Mouse (Mus musculus) heart, postnatal 25 days (tissue): ENCODE data around the gene Fam71e1. TPM values are rescaled to one million over a fixed set of nuclear protein-coding genes. Genes with fewer than 3 reads are reported as not detected.

Experiments
- DNase-seq: peaks from one replicate; pipeline ENCODE4 v3.0.0; 2022; ENCODE audit warnings: low spot score
- intact Hi-C: fragments of 180-260 bp; cut with DNase I; formaldehyde crosslinking; loops from one replicate; pipeline ENCODE4 v1.15.1; 2025
- total RNA-seq, 2 experiments: library from RNA; stranded (reverse); gene quantifications; 2 replicates each; pipeline ENCODE4 v1.2.3; 2021

Gene Fam71e1
- total RNA-seq, 2 experiments from 2014 or later: 3.7 to 4.0 TPM

DNA sequence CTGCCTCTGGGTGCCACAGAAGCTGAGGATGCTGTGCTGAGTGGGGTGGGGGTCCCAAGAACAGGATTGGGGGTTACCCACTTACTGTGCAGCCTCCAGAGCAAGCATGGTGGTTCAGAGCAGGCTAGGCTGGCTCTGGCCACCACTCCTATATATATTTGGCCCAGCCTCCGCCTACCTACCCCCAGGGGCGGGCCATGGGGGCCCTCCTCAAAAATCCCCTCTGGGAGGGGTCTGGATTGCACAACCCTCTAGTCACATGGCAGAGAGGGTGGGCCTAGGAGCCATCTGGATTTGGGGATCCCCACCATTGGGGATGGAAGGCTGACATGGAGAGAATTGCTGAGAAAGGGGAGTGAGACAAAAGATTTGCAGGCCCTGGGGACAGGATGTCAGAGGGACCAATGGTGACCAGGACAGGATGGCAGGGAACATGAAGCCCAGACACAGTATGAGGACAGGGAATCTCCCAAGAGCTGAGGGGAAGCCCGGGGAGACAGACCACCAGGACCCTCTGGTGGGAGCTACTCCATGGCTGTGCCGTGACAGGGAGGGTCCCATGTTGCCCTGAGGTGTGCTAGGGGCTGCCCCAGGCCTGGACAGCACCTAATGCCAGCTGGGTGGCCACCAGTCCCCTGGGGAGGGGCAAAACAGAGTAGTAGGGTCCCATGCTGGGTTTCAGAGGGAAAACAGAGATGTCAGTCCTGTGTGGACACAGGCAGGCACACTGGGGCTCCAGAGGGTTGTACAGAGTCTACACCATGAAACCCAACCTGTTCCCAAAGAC, 35.8 kb downstream of the Fam71e1 start, which contains the start of gene Spib:
Spib (minus strand) TSS at position 126 of the 787 bp plus-strand sequence.
- DNase-seq: no peak
- intact Hi-C loops: no loop called here

DNA sequence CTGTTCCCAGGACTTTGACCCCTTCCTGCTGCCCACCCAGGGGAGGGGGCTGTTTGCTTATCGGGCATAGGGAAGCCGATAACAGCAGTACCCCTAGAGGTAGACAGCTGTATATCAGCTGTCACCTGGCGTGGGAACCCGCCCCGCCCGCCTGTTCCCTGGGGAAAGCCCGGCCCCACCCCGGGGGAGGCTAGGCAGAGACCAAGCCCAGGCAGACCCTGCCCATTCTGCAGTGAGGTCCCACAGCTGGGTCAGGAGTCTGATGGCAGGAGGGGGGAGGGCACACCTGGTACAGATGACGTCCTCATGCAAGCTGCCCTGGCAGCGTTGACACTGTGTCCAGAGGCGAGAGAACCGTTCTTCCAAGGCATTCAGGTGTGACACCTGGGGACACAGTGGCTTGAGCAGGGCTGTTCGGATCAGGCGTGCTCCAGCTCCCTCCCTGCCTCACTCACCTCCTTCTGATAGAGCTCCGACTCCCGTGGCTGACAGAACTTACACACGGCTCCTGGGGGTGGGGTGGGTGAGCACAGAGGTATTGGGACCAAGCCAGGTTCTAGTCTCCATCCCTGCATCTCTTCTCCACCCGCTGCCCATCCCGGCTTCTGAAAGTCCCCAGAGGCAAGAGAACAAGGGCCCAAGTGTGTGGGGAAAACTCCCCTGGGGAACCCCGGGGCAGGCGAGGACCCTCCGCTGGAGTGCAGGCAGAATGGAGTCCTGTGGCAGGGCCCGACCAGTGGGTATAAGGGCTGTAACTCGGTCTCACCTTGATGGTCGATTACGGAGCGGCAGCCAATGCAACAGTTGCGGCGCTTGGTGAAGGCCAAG, 36.8 kb downstream of the Fam71e1 start:
- intact Hi-C loops: no loop called here
- DNase-seq: no peak

DNA sequence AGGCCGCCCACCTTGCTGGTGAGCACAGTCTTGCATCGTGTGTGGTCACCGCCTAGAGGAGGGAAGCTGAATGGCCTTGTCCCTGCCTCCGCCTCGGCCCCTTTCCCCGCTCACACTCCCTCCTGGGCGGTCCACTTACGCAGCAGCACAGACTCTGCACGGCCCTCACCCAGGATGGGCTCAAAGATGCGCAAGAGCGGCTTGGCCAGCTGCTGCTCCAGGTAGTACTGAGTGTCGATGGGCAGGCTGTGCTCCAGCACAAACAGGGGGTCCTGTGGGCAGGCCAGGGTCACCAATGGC, 37.3 kb downstream of the Fam71e1 start:
- intact Hi-C loops: no loop called here
- DNase-seq: no peak

DNA sequence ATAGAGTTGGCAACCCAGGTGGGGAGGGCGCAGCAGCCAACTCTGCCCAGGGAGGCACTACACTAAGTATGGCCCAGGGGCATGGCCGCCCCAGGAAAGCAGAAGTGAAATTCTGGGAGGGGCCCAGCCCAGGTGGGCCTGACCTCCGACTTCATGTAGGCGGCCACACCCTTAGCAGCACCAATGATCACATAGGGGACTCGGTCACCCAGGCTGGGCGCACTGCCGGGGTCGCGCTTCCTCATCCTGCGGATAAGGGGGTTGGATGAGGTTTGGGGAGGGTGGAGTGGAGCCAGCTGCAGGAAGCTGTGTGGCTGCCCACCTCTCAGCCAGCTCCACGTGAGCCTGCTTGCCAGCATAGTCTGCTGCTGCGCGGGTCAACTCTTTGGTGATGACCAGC, 37.9 kb downstream of the Fam71e1 start:
- intact Hi-C loops: no loop called here
- DNase-seq: no peak

DNA sequence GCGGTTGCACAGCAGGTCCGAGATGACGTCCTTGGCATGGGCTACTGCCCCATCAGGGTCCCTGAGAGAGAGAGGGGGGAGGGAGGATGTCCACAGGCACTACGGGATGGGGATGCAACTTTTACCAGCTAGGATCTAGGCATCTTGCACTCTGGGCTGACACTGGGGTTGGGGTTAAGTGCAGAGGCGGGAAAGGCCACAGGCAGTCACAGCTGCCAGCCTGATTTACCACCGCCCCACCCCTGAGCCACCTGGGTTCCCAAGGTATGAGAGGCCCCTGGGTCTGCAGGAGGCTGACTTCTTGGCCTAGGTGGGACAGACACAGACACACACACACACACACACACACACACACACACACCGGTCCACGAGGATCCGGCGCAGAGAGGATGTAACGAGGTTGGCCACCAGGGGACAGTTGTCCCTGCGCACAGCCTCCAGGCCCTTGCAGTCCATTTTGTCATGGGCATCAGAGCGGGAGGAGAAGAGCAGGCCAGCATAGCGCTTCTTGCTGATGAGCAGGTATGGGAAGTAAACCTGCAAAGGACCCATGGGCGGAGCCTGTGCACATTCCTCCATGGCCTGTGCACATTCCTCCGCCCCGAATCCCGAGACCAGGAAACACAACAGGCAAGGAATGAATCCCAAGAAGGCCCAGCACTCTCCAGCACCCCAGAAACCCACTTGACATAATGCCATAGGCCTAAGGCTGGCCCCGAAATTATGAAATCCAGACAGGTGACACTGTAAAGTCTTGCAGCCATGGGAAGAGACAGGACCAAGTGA, 38.5 kb downstream of the Fam71e1 start:
- intact Hi-C loops: no loop called here
- no peak for DNase-seq

DNA sequence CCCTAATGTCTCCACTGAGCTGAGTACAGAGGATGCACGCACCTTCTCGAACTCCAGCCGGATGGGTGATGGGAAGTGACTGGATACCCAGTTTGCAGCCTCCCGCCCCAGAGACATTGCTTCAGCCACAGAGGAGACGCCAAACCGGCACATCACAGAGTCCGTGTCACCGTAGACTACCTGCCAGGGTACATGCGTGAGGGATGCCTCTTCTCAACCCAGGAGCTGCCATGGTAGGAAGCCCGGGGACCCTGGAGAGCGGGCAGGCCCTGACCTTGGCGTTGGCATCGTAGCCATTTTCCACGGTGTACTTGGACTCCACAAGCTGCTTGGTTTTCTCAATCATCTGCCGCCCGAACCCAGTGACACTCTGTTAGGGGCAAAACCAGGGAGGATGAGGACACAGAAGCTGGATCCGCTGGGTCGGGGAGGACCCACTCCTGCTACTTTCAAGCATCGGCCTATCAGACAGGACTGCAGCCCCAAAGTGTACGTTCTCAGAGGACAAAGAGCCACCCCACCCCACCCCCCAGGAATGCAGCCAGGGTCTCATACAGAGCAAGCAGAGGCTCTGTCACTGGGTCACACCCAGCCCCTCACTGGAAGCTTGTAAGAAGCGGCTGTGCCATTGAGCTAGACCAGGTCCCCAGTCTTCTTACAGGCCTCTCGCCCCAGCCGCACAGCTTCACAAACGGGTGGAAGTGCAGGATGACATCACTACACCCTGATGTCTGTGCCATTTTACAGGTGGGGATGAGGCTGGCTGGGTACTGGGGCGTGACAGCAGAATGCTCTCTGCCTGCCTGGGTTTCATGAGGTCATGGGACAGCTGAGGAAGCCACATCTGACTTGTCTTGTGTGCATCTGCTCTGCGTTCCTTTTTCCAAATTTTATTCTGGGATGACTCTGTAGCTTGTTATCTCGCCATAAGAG, 39.5 kb downstream of the Fam71e1 start:
- no peak for DNase-seq
- intact Hi-C loops: no loop called here

DNA sequence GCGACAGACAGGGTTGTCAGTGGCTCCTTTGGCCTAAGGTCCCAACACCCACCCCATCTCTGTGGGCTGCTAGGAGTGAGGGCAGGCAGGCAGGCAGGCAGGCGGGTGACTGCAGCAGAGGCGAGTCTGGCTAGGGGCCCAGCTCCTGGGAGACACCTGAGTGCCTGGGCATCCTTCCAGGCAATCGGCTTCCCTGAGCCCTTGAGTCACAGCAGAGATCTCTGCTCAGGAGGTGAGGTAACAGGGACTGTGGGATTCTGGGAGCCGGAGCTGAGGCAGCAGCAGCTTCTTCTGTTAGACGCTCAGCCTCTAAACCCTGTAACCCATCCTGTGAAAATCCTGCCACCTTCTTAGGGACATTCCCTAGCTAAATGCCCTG, 40.2 kb downstream of the Fam71e1 start:
- DNase-seq: no peak
- intact Hi-C loops: no loop called here

DNA sequence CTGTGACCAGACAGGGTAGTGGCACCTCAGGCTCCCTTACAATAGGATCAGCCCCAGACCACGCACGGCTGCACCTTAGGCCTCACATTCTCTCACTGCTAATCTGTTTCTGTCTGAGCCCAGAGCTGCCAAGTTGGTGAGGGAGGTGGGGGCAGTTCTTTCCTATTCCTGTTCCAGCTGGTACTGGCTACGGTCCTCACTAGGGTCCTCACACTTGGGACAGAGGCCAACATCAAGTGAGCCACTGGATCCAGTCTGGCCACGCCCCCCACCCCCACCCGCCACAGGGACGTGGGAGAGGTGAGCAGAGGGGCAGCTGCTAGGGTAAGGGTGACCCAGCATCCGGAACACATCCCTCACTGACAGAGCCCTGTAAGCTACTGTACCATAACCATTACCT, 40.6 kb downstream of the Fam71e1 start:
- intact Hi-C loops: no loop called here
- DNase-seq: no peak

DNA sequence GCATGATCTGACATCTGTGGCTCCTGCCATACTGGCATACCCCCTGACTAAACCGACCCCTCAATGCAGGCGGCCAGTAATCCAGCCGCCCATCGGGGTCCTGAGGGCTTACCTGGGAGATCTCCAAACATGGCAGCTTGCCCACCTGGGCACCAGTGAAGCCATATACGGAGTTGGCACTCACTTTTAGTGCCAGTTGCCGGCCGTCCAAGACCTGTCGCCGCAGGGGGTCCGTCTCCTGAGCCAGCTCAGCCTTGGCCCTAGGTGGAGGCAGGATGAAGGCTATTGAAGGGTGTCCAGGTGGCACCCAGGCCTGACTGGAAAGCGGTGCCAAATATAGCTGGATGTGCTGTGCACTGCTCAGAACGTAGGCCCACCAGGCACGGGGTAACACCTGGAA, 41.1 kb downstream of the Fam71e1 start:
- intact Hi-C loops: no loop called here
- no peak for DNase-seq

DNA sequence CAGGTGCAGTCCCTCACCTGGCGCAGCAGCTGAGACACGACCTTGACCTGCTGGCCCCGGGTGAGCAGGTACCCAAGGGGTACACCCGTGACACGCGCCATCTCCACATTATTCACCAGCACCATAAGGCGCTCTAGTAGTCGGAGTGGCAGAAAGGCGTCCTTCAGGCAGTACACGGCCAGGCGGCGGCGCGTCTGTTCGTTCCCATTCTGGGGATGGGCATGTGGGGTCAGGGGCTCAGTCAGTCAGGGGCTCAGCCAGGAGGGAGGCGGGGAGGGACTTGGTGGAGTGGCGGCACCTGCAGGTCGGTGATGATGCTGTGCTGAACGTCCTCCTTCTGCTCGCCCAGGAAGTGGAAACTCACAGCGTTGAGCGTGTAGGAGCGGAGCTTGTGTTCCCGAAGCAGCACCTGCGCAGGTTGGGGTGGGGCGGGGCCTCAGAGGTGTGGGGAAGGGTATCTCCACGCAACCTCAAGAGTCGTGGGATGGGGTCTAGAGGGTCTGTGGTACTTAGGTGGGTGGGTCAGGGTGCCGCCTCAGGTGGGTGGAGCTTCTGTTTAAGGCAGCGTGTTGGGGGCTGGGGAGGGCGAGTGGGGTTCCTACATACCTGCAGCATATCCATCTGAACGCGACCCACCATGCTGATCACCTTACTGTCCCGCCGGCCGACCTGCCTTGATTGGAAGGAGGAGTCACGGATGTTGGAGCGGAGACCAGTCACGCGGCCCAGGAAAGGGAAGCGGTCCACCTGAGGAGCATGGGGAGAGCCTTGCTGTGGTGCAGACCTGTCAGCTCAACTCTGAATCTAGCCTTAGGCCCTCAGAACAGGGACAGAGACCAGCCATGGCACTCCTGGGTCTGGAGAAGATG, 42.6 kb downstream of the Fam71e1 start:
- DNase-seq: no peak
- intact Hi-C loops: no loop called here

DNA sequence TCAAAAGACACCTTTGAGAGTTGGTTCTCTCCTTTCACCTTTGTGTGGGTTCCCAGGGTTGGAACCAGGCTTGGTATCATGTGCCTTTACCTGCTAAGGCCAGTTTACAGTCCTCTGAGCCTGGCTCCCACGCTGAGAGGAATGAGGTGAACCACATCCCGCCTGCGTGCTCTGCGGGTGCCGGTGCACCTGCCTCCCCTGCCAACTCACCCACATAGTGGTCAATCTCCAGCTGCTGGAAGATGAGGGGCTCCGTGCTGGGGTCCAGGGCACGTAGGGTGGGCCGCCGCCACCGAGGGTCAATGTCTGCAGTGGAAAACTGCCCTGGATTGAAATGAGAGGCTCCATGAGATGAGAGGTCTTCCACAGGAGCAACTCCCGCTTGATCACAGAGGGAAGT, 46.2 kb downstream of the Fam71e1 start:
- DNase-seq: no peak
- intact Hi-C loops: no loop called here

DNA sequence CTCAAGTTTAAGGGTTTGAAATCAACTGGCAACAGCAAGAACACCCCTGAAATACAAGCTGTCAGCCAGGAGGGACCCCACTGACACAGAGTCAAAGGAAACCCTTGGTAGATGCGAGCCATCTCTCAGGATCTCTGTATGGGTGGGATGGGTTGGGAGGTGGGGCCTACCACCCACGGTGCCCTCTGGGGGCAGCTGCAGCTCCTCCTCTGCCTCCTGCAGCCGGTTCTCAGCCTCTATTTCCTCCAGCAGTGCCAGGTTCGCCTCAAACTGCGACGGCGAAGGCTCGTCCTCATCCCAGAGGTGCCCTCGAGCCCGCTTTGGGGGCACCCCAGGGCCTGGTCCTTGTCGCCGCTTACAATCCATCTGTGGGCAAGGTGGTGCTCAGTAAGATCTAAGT, 46.7 kb downstream of the Fam71e1 start:
- intact Hi-C loops: no loop called here
- no peak for DNase-seq

DNA sequence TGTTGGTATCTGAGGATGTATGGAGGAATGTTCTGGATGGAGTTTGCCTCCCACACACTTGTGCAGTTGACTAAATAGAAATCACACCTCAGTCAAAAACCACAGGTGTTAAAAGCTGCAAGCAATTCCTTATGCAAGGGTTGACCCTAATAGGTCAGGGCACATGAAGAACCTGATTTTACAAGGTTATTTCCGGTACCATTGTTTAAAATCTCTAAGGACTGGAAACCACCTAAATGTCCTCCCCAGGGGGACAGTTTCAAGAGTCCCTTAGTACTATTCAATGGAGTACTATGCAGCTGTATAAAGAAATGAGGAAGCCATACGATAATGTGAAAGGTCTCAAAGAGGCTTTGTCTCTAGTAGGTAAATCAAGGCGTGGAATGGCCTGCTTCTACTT, 49.9 kb downstream of the Fam71e1 start:
- no peak for DNase-seq
- intact Hi-C loops: no loop called here

DNA sequence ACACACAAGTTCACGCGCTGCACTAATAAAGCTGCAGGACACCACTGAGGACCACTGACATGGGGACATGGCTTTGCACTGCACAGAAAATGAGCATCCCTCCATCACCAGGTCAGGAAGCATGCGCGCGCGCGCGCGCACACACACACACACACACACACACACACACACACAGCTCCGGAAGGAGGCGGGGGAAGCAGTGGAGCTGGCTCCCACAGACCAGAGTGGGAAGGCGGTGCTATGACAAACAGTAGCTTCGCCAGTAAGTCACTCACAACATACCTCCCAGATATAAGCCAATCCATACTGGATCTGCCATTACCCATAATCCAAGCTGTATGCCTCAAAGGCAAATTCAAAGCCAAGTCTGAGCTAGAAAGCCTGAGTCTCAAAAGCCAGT, 50.7 kb downstream of the Fam71e1 start:
- DNase-seq: no peak
- intact Hi-C loops: no loop called here

DNA sequence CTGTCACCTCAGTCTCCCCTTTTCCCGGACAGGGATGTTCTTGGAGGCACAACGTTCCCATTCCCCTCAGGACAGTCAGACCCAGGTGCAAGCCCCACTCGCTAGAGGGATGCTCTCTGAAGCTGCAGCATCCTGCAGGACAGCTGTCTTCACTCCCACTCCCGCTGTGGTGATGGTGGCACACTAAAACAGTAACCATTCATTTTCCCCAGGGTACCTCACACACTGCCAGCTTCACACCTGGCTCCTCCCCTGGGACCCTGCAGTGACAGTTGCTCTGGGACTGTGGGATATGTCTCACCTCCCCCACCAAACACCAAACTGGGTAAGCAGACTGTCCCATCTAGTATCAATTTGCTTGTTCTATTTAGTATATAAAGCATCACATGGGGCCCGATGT, 51.3 kb downstream of the Fam71e1 start:
- intact Hi-C loops: no loop called here
- DNase-seq: no peak

DNA sequence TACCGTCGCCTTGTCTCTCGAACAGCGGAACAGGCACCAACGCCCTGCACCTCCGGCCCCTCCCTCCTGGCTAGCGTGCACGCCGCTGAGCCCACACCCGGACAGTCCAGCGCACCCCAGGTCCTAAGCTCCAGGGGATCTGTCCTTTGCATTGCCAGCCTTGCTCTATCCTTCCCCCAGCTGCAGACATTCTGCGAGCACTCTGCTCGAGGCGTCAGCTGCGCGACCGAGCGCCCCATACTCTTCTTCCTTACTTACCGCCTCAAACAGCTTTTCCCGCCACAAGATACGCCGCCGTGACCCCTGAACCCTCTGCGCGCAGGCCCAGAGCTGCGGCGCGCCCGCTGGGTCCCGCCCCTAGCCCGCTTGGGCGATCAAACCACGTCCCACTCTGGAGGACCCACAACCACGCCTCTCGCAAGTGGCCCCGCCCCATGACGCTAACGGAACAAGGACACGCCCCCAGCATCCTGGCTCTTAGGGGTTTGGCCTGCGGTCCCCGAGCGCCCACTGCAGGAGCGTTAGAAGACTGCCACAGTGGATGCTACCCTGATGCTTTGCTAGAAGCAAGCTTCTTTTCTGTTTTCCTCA, 52.2 kb downstream of the Fam71e1 start, which contains the start of gene Pold1:
Pold1 (minus strand) TSS at position 353 of the 591 bp plus-strand sequence.
- intact Hi-C loops: no loop called here
- DNase-seq: peak; percentile 99

DNA sequence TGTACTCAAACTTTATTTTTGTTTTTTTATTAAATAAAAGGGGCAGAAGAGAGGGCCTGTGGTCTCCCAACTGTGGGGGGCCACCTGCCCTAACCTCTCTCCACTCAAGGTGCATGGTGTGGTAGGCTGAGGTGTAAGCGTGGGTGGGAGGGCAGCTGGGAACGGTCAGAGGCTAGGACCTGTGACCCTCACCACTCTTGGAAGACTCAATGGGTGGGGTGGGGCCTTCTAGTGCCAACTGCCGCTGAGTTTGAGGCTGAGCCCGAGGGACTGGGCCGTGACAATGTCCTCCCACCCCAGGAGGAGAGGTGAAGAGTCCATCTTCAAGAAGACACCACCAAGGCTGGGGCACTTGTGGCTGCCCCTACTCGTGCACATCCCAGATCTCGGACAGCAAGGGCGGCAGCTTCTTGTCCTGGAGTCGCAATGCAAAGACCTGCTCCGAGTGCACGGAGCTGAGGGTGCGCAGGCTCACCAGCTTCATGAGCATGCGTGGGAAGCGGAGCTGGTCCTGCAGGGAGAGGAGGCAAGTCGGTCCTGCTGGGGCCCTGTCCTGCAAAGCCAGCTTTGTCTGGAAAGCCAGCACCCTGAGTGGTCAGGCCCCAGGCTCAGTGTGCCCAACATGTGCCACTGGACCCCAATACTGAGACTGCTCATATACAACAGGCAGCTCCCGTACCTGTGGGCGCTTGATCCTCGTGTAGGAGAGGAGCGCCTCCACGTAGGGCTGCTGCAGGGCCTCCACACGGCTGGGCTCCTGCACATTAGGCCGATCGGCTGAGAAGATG, 53.4 kb downstream of the Fam71e1 start:
- intact Hi-C loops: loop anchor here (2.0 to 5.0 kb wide), 3 partner anchors 49 to 303 kb away; partner anchors contain the start of genes 1700028J19Rik and 2410002F23Rik
- no peak for DNase-seq

DNA sequence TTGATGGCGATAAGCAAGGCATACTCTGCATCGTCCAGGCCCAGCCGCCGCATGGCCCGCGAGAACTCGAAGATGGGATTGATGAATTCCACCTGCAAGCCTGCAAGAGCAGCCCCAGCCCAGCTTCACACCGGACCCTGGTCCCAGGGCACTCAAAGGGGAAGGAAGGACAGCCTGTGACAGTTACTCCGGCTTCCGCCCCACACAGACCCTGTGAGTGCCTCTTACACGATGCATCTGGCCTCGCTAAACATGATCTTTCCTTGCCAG, 54.0 kb downstream of the Fam71e1 start:
- no peak for DNase-seq
- intact Hi-C loops: loop anchor here (2.0 to 5.0 kb wide), 3 partner anchors 50 to 303 kb away; partner anchors contain the start of genes 1700028J19Rik and 2410002F23Rik
